Mouse (Mus musculus) MEL (cell line): Measurements from ENCODE around the gene Lrrtm3. TPM values are rescaled to one million over a fixed set of nuclear protein-coding genes. Genes with fewer than 3 reads are reported as not detected.

Experiments
- DNase-seq: peaks from one replicate; pipeline ENCODE4 v3.0.0; 2011; ENCODE audit warnings: low read depth, low spot score
- H3K27ac ChIP-seq: 2 replicates; pipeline ENCODE4 v1.5.1; 2012; ENCODE audit warnings: low read depth, mild to moderate bottlenecking, control low read depth, low read length, moderate library complexity; ENCODE audit not compliant: control insufficient read depth
- H3K27me3 ChIP-seq, 2 experiments: fragments of 150-350 bp in 1 of 2; sonication (generic) in 1 of 2; 2 replicates each; pipeline ENCODE4 v1.6.1; 2012; ENCODE audit warnings: low read length in 2 of 2, mild to moderate bottlenecking in 2 of 2, improper control_type of control experiment in 1 of 2, moderate library complexity in 1 of 2; ENCODE audit not compliant: insufficient read depth in 2 of 2, control insufficient read depth in 1 of 2
- H3K36me3 ChIP-seq, 2 experiments: 2 replicates each; pipeline ENCODE4 v1.6.1; 2012 to 2014; ENCODE audit warnings: low read length in 2 of 2, improper control_type of control experiment in 1 of 2, inconsistent platforms in 1 of 2, mild to moderate bottlenecking in 1 of 2; ENCODE audit not compliant: insufficient read depth in 2 of 2, control insufficient read depth in 1 of 2
- H3K4me1 ChIP-seq, 2 experiments: fragments of 150-350 bp in 1 of 2; sonication (generic) in 1 of 2; 2 replicates each; pipeline ENCODE4 v1.6.1; 2012; ENCODE audit warnings: low read length in 2 of 2, improper control_type of control experiment in 1 of 2, mild to moderate bottlenecking in 1 of 2; ENCODE audit not compliant: insufficient read depth in 2 of 2, control insufficient read depth in 1 of 2
- H3K4me3 ChIP-seq, 2 experiments: fragments of 150-350 bp in 1 of 2; sonication (generic) in 1 of 2; 2 replicates each; pipeline ENCODE4 v1.5.1; 2012; ENCODE audit warnings: low read depth in 2 of 2, low read length in 2 of 2, mild to moderate bottlenecking in 2 of 2, moderate library complexity in 2 of 2, control low read depth in 1 of 2, improper control_type of control experiment in 1 of 2; ENCODE audit not compliant: control insufficient read depth in 1 of 2, insufficient read depth in 1 of 2
- H3K79me2 ChIP-seq: 2 replicates; pipeline ENCODE4 v1.6.1; 2012; ENCODE audit warnings: mild to moderate bottlenecking, low read length, moderate library complexity; ENCODE audit not compliant: control insufficient read depth, poor library complexity, insufficient read depth
- H3K9ac ChIP-seq: 2 replicates; pipeline ENCODE4 v1.6.1; 2012; ENCODE audit warnings: low read depth, mild to moderate bottlenecking, control low read depth, low read length, moderate library complexity; ENCODE audit not compliant: control insufficient read depth, poor library complexity, severe bottlenecking
- H3K9me3 ChIP-seq: fragments of 150-350 bp; sonication (generic); replicated peaks from 2 replicates; pipeline ENCODE4 v1.6.1; 2012; ENCODE audit warnings: mild to moderate bottlenecking, low read length, improper control_type of control experiment, moderate library complexity; ENCODE audit not compliant: insufficient read depth
- CHD1 ChIP-seq: IDR thresholded peaks from 2 replicates; pipeline ENCODE4 v1.6.1; 2012; ENCODE audit warnings: low read depth, mild to moderate bottlenecking, inconsistent platforms, low read length, improper control_type of control experiment
- CHD2 ChIP-seq: IDR thresholded peaks from 2 replicates; pipeline ENCODE4 v1.6.1; 2011; ENCODE audit warnings: low read length, improper control_type of control experiment
- ELF1 ChIP-seq: IDR thresholded peaks from 2 replicates; pipeline ENCODE4 v1.6.1; 2014; ENCODE audit warnings: low read depth, mild to moderate bottlenecking, inconsistent platforms, low read length, improper control_type of control experiment, moderate library complexity
- EP300 ChIP-seq, 2 experiments: IDR thresholded peaks; 2 replicates each; pipeline ENCODE4 v1.6.1; 2011; ENCODE audit warnings: improper control_type of control experiment in 2 of 2, low read length in 2 of 2, low read depth in 1 of 2, mild to moderate bottlenecking in 1 of 2
- ETS1 ChIP-seq: IDR thresholded peaks from 2 replicates; pipeline ENCODE4 v1.6.1; 2012; ENCODE audit warnings: low read depth, mild to moderate bottlenecking, inconsistent platforms, low read length, improper control_type of control experiment, moderate library complexity
- GABPA ChIP-seq: IDR thresholded peaks from 2 replicates; pipeline ENCODE4 v1.6.1; 2012; ENCODE audit warnings: low read depth, mild to moderate bottlenecking, inconsistent platforms, low read length, improper control_type of control experiment, moderate library complexity
- JUND ChIP-seq: IDR thresholded peaks from 2 replicates; pipeline ENCODE4 v1.6.1; 2011; ENCODE audit warnings: low read depth, mild to moderate bottlenecking, improper control_type of control experiment, low read length
- MAFK ChIP-seq: IDR thresholded peaks from 2 replicates; pipeline ENCODE4 v1.6.1; 2011; ENCODE audit warnings: low read depth, mild to moderate bottlenecking, low read length, improper control_type of control experiment, borderline replicate concordance
- MAZ ChIP-seq: IDR thresholded peaks from 2 replicates; pipeline ENCODE4 v1.6.1; 2012; ENCODE audit warnings: low read depth, mild to moderate bottlenecking, inconsistent platforms, low read length, improper control_type of control experiment
- MEF2A ChIP-seq: IDR thresholded peaks from 2 replicates; pipeline ENCODE4 v1.6.1; 2014; ENCODE audit warnings: low read depth, mild to moderate bottlenecking, inconsistent platforms, low read length, improper control_type of control experiment; ENCODE audit not compliant: poor library complexity, insufficient replicate concordance, severe bottlenecking; ENCODE audit errors: extremely low read depth
- MXI1 ChIP-seq: IDR thresholded peaks from 2 replicates; pipeline ENCODE4 v1.6.1; 2011; ENCODE audit warnings: mild to moderate bottlenecking, low read depth, low read length, improper control_type of control experiment
- MYB ChIP-seq: IDR thresholded peaks from 2 replicates; pipeline ENCODE4 v1.6.1; 2011; ENCODE audit warnings: mild to moderate bottlenecking, low read depth, low read length, improper control_type of control experiment
- POLR2AphosphoS5 ChIP-seq: IDR thresholded peaks from 2 replicates; pipeline ENCODE4 v1.6.1; 2012; ENCODE audit warnings: low read depth, borderline replicate concordance, mild to moderate bottlenecking, inconsistent platforms, low read length, moderate library complexity, mixed read lengths
- SMC3 ChIP-seq: IDR thresholded peaks from 2 replicates; pipeline ENCODE4 v1.6.1; 2011; ENCODE audit warnings: low read depth, low read length, improper control_type of control experiment
- TAL1 ChIP-seq: IDR thresholded peaks from 2 replicates; pipeline ENCODE4 v1.6.1; 2012; ENCODE audit warnings: mild to moderate bottlenecking, inconsistent platforms, low read length, moderate library complexity, mixed read lengths
- USF1 ChIP-seq: IDR thresholded peaks from 2 replicates; pipeline ENCODE4 v1.6.1; 2014; ENCODE audit warnings: low read depth, mild to moderate bottlenecking, inconsistent platforms, low read length, improper control_type of control experiment, moderate library complexity
- USF2 ChIP-seq, 2 experiments: IDR thresholded peaks; 2 replicates each; pipeline ENCODE4 v1.6.1; 2011 to 2012; ENCODE audit warnings: improper control_type of control experiment in 2 of 2, low read length in 2 of 2, borderline replicate concordance in 1 of 2, inconsistent platforms in 1 of 2, low read depth in 1 of 2, mild to moderate bottlenecking in 1 of 2; ENCODE audit not compliant: insufficient read depth in 1 of 2
- ZKSCAN1 ChIP-seq: IDR thresholded peaks from 2 replicates; pipeline ENCODE4 v1.6.1; 2012; ENCODE audit warnings: low read depth, mild to moderate bottlenecking, inconsistent platforms, low read length, improper control_type of control experiment, moderate library complexity
- ZMIZ1 ChIP-seq: IDR thresholded peaks from 2 replicates; pipeline ENCODE4 v1.6.1; 2012; ENCODE audit warnings: low read depth, mild to moderate bottlenecking, inconsistent platforms, low read length, improper control_type of control experiment, moderate library complexity
- ZNF384 ChIP-seq: IDR thresholded peaks from 2 replicates; pipeline ENCODE4 v1.6.1; 2012; ENCODE audit warnings: low read depth, mild to moderate bottlenecking, inconsistent platforms, low read length, improper control_type of control experiment
- polyA plus RNA-seq, 2 experiments: library from polyadenylated mRNA; stranded (reverse) in 1 of 2; unstranded in 1 of 2; fragments of >175 nt in 1 of 2; fragments of >200 nt in 1 of 2; gene quantifications; 2 replicates each; pipeline versions ENCODE4 v1.2.1 to v1.2.4; 2012; ENCODE audit warnings: low replicate concordance in 2 of 2, low read depth in 1 of 2; ENCODE audit not compliant: insufficient read length in 2 of 2, insufficient read depth in 1 of 2, missing spikeins in 1 of 2
- total RNA-seq: library from RNA; depleted of rRNA; stranded (reverse); fragments of 300-350 nt; gene quantifications from 2 replicates; pipeline ENCODE4 v1.2.3, GENCODE M21; 2012; rRNA removed

The Lrrtm3 gene
- total RNA-seq, result not detected in 2 replicates
- polyA plus RNA-seq, result not detected

GRCm38 (mm10) chr10:64089680-64090460, at the start of gene Lrrtm3:
Gene Lrrtm3, minus strand, starts transcription at chr10:64090277.
- no peaks in the 10 kb centered on the region for H3K36me3 ChIP-seq
- DNase-seq, result no peak
- no peak for TF ChIP-seq ZKSCAN1
- no peak for TF ChIP-seq POLR2AphosphoS5
- TF ChIP-seq MYB, result no peak
- TF ChIP-seq ELF1, result no peak
- TF ChIP-seq USF2 (IDR thresholded peaks at IDR 0.05; ENCODE audit: borderline replicate concordance in 1 of 2, insufficient read depth in 1 of 2, low read depth in 1 of 2, low read length in 2 of 2), result no peak
- TF ChIP-seq SMC3, result no peak
- TF ChIP-seq CHD2, result no peak
- TF ChIP-seq ZMIZ1, result no peak
- TF ChIP-seq GABPA, result no peak
- TF ChIP-seq MXI1, result no peak
- TF ChIP-seq USF1, result no peak
- no peak for TF ChIP-seq MAFK
- TF ChIP-seq JUND, result no peak
- H3K79me2 ChIP-seq, result no peaks in the 10 kb centered on the region
- H3K4me1 ChIP-seq, result no peaks in the 10 kb centered on the region
- H3K9ac ChIP-seq, result no peak within 1 kb of the TSS
- no peaks in the 10 kb centered on the region for H3K9me3 ChIP-seq
- H3K27ac ChIP-seq, result no peak within 1 kb of the TSS
- no peaks in the 10 kb centered on the region for H3K27me3 ChIP-seq
- H3K4me3 ChIP-seq, result no peak within 1 kb of the TSS

GRCm38 (mm10) chr10:64135481-64135880, 45.4 kb upstream of the Lrrtm3 start:
- Histone ChIP-seq H3K9me3 (no peaks in the 10 kb centered on the region), H3K27me3 (no peaks in the 10 kb centered on the region), H3K4me1 (no peaks in the 10 kb centered on the region), H3K36me3 (no peaks in the 10 kb centered on the region), H3K4me3 (no peak overlapping the region), H3K79me2 (no peaks in the 10 kb centered on the region), H3K27ac (no peak overlapping the region), H3K9ac (no peak overlapping the region)
- no peak for DNase-seq
- TF ChIP-seq MXI1 (no peak), ZKSCAN1 (no peak), ELF1 (no peak), CHD2 (no peak), ETS1 (no peak), USF2 (IDR thresholded peaks at IDR 0.05; ENCODE audit: borderline replicate concordance in 1 of 2, insufficient read depth in 1 of 2, low read depth in 1 of 2, low read length in 2 of 2) (no peak), CHD1 (no peak), MEF2A (no peak), TAL1 (no peak), MAZ (no peak), EP300 (IDR thresholded peaks at IDR 0.05; ENCODE audit: low read depth in 1 of 2, low read length in 2 of 2) (no peak), ZNF384 (no peak), JUND (no peak), MAFK (no peak)
